Mouse (Mus musculus): ENCODE results near the gene Mrpl23.

Gene Mrpl23

DNA sequence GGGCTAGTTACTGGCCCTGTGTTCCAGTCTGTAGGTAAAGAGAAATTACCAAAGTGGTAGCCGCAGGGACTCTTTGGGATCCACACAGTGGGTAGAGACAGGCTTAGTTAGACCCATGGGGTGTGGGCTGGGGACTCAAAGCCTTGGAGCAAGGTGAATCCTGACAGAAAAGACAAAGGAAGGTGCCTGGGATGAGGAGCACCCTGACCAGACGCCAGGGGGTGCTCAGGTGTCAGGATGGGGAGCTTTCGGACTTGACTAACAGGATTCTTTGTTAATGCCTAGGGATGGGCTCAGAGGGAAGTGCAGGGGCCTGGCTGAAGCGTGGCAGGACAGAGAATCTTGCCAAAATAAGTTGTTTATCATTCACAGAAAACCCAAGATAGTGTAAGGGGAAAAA is 10.1 kb upstream of the Mrpl23 start:
- peak; percentile 51 for DNase-seq (ENCODE audit: low spot score)

DNA sequence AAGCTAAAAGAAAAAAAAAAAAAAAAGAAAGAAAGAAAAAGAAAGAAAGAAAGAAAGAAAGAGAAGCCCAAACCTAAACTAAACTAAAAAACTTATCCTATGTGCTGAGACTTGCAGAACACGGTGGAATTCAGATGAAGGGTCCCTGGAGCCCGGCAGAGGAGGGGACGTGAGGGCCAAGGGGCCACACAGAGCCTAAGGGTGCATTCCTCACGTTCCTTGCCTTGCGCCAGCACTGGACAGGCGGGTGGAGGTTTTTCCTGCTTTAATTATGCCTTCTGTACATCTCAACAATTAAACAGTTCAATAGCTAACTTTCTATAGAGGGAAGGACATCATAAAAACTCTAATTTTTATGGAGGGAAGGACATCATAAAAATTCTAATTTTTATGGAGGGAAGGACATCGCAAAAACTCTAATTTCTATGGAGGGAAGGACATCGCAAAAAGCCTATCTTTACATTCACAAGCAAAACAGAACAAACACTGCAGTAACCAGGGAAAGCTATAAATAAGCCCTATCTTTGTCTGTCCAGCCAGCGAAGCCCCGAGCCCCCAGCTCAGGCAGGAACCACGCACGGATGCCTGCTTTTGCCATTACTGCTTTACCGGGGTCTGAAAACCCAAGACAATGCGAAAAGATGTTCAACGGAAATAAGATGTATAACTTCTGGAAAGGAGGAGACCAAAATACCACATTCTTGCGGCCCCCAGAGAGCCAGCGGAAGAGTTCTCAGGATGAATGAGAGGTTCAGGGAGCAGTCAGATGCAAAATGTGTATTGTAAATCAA is 9.1 kb upstream of the Mrpl23 start:
- DNase-seq (ENCODE audit: low spot score) = no peak

DNA sequence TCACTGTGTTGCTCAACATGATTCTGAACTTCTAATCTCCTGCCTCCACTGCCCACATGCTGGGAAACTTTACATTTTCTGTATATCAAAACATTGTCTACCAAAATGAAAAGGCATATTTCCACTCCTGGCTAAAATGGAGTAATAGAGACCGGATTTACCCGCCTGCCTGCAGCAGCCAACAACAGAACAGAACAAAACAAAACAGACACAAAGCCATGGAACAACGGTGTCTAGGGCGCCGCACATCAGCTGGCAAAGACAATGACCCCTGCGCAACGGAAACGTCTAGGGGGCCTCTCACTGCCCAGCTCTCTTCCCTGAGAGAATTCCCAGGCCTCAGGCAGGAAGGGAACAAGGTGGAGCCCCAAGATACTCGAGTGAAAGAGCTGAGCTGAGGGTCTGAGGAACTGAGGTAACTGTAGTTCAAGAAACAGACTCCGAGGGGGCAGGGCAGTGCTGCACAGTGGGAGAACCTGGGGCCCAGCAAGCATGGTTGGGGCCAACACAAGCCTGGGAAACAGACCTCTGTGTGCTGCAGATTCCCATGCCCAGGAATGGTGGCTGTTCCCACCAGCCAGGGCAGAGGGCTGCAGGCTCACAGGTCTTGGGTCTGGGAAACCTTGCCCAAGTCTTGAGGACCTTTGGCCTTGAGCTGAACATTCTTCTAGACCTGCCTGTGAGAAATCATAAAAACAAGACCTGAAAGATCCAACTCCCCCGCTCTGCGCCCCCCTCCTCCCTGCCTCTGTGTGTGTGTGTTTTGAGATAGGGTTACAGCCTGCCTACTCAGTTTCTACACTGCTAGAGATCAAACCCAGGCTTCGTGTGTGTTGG is 6.9 kb upstream of the Mrpl23 start:
- no peak for DNase-seq (ENCODE audit: low spot score)

DNA sequence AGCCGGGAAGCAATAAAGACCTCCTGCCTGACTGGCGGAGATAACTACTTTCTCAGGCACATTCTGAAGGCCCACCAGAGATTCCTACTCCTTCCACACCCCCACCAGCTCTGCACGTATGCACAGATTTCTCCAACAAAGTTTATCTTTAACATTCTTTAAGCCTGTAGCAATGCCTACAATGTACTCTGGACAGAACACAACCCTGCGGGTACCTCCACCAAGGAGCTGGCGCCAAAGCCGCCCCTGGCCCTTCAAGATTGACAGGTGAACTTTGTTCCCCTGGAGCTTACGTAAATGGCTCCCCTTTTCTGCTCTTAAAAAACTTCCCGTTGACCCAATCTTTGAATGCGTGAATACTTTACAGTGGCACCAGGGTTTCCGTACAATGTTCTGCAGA is 3.1 kb upstream of the Mrpl23 start:
- DNase-seq (ENCODE audit: low spot score) = no peak

DNA sequence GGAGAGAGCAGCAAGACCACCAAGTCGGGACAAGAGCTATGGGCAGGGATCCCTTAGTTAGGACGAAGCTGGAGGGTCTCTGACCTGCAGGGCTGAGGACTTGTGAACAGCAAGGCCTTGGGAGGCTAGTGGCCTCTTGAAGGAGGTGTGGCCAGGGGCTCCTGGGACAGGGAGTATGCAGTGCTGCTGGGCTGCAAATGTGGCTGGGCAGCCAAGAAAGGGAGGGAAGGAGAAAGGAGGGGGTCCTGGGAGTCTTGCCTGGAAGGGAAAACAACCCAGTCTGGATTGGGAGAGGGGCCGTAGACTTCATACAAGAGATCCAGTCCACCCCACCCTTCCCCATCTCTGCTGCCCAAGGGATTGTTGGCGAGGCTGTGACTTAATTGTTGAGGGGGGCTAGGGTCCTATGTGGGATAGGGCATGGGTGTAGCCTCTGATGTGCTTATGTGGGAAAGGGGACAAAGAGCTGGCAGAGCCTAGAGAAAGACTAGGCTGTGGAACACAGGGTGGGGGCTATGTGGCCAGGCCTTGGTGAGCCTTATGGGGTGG is 439 bp upstream of the Mrpl23 start:
- DNase-seq (ENCODE audit: low spot score) = no peak

DNA sequence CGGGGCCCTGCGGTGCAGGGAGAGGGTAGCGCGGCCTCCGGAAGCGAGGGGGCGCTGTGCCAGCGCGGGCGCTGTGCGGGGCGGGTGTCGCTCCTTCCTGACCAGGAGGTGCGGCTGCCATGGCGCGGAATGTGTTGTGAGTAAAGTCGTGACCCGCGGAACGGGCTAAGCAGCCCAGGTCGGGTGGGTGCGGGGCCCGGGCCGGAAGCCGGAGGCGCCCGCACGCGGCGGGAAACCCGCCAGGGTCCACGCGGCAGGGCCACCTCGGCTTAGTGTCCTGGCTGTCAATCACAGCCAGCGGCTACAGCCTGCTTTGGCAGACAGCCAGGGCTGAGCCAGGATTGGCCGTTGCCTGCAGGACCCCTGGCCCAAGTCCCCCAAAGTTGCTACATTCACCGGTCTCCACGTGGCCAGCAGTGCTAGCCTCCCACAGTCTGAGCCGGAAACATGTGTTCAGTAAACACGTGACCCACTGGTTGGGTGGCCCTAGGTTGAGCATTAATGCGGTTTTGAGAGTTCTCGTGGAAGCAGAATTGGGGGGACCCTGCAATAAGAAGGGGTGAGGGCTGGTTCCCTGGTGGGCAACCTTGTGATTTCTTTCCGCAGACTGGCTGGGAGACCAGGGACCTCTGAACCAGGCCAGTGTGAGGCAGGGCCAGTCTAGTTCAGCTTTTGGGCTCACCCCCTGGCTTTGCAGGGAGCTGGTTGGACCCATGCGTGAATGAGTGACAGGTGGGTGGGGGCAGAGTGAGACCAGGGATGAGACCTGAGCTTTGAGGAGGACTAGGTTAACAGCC is 771 bp downstream of the Mrpl23 start:
- DNase-seq (ENCODE audit: low spot score) = peak; percentile 91

DNA sequence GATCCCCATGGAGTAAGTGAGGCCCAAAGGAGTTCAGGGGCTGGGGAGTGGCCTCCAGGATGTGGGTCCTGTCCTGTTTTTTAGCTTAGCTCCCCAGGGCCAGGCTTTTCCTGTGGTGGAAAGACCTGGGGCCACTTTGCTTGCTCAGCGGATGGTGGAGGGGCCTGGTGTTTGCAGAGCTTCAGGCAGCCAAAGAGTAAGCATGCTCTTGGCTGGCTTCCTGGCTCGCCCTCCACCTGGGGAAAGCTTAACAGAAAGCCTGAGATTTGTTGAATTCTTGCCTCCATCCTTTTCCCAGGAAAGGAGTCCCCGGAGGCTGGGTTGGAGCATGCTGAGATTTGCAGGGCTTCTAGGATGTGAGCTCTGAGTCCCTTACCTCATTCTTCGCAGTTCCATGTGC is 2.6 kb downstream of the Mrpl23 start:
- no peak for DNase-seq (ENCODE audit: low spot score)

DNA sequence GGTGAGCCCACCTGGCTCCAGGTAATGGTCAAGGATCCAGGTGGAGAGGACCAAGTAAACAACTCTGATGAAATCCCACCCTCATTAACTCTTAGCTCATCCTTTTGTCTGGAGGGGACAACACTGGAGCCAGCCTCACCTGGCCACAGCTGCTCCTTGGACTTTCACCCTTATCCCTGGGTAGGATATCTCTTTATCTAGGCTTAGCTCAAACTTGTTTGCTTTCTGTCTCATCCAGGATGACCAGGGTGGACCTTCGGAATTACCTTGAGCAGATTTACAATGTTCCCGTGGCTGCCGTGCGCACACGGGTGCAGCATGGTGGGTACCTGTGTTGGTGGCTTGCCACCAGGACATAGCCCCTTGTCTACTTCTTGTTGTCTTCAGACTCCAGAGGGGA is 3.3 kb downstream of the Mrpl23 start:
- DNase-seq (ENCODE audit: low spot score) = no peak

DNA sequence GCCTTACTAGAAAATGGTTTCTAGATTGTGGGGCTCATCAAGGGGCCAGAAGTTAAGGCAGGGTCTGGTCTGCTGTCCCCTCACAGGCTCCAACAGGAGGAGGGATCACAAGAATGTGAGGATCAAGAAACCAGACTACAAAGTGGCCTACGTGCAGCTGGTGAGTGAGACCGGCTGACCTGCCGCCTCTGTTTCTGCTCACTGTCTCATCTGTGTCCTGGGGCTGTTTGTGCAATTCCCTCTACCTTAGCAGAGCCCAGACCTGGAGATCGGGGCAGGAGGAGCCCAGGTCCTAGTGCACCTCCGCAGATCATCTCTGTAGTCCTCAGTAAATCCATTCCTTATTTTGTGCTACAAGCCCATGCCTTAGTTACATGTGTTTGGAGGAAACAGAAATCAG is 4.7 kb downstream of the Mrpl23 start:
- no peak for DNase-seq (ENCODE audit: low spot score)

DNA sequence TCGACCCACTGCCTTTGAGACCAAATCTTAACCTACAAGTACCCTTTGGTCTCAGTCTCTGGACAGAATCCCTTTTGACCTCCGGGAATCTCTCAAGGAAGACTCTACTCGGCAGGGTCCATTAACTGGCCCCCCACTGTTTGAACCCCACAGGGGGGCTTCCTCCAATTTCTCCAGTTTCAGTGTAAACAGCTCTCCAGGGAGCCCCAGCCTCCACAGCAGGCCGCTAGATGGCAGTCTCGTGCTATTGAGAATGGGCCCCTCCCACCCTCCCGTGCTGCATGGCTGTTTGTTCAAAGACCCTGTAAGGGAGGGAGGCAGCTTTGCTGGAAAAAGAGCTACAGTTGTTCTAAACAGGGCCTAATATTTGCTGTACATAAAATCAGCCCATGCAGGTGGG is 5.4 kb downstream of the Mrpl23 start:
- DNase-seq (ENCODE audit: low spot score) = peak; percentile 90

DNA sequence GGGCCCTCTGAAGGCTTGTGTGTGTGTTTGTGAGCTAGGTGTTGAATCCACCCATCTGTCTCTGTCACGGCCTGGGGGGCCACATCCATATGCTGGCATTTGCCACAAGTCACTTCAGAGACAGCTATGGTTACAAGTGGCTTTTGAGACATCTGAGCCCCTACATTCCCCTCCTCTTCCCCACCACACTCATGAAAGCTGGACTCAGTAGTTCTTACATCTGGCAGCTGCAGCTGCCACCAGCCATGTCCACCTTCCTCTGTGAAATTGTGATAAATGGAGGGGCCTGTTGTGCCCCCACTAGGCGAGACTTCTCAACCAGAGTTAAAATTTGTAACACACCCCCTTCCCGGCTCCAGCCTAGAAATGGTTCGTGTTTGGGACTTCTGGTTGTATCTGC is 5.8 kb downstream of the Mrpl23 start:
- no peak for DNase-seq (ENCODE audit: low spot score)

DNA sequence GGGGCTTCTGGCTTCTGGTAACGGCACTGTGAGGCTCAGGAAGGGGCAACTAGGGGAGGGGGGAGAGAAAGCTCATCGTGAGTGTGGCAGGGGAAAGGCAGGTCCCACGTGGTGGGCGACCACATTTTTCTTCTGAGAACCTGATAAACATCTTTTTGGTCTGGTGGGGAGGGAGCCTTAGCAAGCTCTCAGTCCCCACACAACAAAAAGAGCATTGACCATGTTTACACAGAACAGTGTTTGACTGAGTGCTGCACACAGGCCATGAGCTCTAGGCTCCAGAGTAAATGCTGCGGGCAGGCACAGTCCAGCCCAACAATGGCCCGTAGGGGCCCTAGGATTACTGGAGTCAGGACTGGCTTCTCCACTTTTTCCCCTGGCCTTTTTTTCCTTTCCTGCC is 6.3 kb downstream of the Mrpl23 start:
- DNase-seq (ENCODE audit: low spot score) = no peak

DNA sequence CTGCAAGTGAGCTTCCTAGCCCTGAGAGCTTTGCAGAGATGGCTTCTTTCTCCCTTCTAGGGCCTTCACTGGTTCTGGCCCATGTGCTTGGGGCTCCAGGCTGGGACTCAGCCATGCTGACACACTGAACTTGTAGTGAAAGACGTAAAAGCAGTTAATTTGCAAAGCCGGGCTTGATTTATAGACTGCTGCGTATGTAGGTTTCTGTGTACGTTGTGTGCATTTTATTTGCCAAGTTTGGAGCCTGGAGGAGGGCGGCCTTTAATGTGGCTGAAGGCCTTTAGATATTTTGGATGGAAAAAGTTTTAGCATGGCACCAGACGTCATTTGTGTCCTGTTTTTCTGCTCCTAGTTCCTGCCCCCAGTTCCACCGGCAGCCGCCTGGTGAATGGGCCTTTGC is 7.3 kb downstream of the Mrpl23 start:
- no peak for DNase-seq (ENCODE audit: low spot score)

DNA sequence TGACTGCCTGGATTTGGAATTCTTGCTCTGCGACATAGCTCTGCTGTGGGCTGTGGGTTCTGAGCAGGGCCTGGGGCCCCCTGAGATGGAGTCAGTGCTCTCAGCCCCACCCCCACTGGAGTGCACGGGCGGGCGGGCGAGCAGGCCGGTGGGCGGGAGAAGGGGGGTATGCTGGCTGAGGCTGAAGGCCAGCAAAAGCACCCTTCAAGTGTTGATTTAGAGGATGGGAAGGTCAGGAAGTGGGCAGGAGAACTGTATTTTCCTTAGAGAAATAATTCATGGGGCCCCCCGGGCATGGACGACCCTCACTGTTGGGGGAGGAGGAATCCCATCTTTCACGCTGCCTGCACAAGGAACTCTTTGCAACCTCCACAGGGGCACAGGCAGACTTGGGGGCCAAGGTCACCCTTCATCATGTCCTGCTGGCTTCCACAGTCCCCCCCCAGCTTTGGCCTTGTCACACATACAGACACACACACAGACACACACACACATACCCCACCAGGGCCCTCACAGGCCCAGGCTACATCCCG is 10.4 kb downstream of the Mrpl23 start:
- no peak for DNase-seq (ENCODE audit: low spot score)

DNA sequence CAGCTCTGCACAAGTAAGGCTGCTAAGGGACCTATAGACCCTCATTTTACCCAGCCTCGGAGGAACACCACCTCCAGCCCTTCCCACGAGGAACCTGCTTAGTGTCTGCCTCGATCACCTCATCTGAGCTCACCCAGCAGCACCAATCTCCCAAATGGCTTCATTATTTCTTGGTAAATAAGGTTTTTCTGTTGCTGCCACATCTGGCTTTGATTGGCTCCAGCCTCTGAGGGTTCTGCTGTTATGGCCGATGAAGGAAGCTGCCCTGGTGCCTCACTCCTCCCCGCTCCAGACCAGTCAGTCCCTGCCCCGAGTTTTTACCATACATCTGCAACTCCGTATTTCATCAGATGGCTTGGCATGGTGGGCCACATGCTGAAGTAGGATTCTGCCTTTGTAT is 13.5 kb downstream of the Mrpl23 start:
- no peak for DNase-seq (ENCODE audit: low spot score)

DNA sequence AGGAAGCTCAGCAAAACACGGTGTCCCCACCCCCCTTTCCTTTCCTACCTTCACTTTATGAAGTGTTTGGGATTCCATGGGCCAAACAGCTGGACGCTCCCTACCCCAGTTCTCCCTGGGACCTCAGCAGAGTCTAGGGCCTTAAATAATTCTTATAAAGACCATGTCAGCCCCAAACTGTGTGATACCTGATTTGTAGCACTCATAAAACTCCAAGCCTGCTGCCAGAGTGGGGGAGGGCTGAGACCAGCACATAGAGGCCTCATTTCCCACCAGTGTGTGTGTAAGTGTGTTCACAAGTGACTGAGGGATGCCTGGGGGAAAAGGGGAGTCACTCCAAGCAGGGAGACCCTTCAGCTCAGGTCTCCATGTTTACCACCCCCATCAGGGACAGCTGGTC is 15.4 kb downstream of the Mrpl23 start:
- no peak for DNase-seq (ENCODE audit: low spot score)

DNA sequence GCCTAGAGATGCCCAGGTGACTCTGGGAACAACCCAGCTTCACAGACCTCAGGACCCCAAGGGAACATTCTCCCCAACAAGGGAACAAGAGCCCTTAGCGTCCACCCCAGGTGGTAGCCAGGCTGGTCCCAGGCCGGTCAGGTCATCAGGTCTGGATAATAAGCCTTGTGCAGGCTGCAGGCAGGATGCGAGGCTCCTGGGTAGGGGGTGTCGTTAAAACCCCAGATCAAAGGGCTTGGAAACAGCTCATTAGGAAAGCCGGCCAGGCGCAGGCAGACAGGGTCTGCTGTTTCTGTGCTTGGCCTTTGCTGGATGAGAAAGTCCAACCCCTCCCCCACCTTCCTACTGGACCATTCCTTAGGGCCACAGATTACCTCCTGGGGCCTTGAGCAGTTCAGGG is 16.2 kb downstream of the Mrpl23 start:
- no peak for DNase-seq (ENCODE audit: low spot score)

DNA sequence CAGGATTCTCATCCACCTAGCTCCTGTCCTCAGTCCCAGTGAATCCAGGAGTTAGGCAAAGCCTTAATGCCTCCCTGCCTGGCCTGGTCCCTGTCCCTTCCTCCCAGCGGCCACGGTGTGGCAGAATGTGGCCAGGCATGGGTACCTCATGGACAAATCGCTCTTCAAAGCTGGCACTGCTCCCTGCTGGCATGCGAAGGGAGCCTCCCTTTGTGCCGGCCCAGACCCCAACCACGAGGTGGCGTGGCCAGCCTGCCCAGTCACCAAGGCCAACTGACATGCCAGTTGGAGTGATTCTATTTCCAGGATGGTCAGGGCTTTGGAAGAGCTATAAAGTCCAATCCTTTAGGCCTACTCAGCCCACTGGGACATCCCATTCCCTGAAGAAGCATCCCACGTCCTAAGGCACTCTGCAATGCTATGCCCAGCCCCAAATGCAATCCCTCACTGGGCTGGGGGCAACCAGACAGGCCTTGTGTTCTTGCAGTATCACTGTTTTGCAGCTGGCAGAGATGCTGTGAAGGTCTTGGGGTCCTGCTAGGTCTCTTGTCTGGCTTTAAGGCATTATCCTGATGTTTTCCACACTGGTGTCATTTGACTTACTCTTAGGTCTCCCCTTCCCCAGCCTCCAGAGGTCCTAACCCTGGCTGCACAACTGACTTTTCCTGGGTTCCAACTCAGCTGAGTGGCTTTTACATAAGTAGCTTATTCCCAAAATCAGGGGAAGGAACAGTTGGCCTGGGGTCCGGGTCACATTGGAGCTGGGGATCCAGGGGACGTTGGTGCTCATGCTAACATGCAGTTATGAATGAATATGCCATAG is 17.7 kb downstream of the Mrpl23 start:
- DNase-seq (ENCODE audit: low spot score) = no peak

DNA sequence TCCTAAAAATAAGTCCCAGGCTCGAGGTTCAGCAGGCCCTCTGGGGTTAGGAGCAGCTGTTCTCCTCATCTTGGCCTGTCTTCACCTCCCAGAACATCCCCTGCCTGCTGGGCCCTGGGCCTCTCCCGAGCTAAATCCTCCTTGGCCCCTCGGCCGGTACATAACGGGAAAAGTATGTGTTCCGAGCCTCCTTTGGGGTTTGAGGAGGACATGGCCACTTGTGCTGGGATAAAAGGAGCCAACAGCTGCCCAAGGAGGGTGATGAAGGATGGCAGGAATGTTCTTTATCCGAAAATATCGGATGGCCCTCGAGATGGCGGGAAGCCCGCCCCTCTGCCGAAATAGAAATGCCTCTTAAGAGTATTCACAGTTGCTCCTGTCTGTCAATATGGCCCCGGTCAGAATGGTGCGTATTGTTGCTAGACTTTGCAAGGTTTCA is 18.5 kb downstream of the Mrpl23 start:
- no peak for DNase-seq (ENCODE audit: low spot score)

DNA sequence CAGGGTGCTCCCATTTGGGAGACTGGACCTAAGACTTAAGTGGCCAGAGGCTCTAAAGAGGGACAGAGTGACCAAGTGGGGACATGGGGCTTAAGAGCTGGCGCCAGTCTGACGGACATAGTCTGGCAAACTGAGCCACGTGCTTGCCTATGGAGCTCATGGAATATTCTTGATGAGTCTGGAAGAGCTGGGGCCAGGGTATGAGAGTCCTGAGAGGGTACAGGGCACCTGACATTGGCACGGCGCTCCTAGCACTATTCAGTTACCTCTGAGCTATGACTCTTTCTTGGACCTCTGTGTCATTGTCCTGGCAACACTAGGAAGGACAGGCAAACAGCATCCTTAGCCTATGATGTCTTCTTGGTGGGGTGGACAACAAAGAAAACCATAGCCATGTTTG is 19.2 kb downstream of the Mrpl23 start:
- no peak for DNase-seq (ENCODE audit: low spot score)
